Mouse (Mus musculus) stomach, postnatal 0 days (tissue): Measurements from ENCODE around the gene Pcnt.

Experiments
- CTCF ChIP-seq: IDR thresholded peaks from 2 replicates; pipeline ENCODE4 v1.5.1; 2016; ENCODE audit warnings: antibody characterized with exemption, low read depth, mild to moderate bottlenecking, moderate library complexity
- EP300 ChIP-seq: optimal IDR thresholded peaks from 2 replicates; pipeline ENCODE3; 2016; ENCODE audit warnings: antibody characterized with exemption

GRCm38 (mm10) chr10:76480851-76481250 lies 38.3 kb upstream of the Pcnt start:
- TF ChIP-seq EP300 (no peak), CTCF (no peak)
